Mouse (Mus musculus): ENCODE data around the gene Adgrg1. TPM values are rescaled to one million over a fixed set of nuclear protein-coding genes. Genes with fewer than 3 reads are reported as not detected.

The Adgrg1 gene
- total and polyA plus RNA-seq, 2 experiments: 0.55 to 4.2 TPM

DNA sequence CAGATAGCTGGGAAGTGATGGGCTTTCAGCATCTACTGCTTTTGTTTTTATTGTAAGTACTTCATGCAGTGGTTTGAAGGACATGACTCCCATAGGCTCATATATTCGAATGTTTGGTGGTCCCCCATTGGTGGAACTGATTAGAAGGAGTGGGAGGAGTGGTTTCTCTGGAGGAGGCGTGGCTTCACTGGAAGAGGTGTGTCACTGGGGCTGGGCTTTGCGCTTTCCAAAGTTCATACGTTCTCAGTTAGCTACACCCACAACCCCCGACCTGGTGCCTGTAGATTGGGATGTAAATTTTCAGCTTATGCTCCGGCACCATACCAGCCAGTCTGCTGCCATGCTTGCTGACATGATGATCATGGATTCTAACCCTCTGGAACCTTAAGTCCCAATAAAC, 79.9 kb downstream of the Adgrg1 start:
- no peak overlapping the region for H3K9ac ChIP-seq (ENCODE audit: low read depth, low read length)
- no peak for DNase-seq (ENCODE audit: extremely low read depth, low read depth, low spot score)
- TF ChIP-seq CTCF (IDR thresholded peaks at IDR 0.05; ENCODE audit: low read depth, low read length) (no peak), POLR2A (IDR thresholded peaks at IDR 0.05; ENCODE audit: extremely low read depth, insufficient read depth, low read length) (no peak)
- WGBS: 72% methylated on average over 6 of the region's 6 CpGs
- H3K4me1 ChIP-seq (ENCODE audit: control insufficient read depth, insufficient read depth, low read length): no peaks in the 10 kb centered on the region
- H3K36me3 ChIP-seq (ENCODE audit: control insufficient read depth, insufficient read depth, low read length): no peaks in the 10 kb centered on the region
- no peaks in the 10 kb centered on the region for H3K79me2 ChIP-seq (ENCODE audit: control insufficient read depth, insufficient read depth, low read length)
- no peak overlapping the region for H3K27ac ChIP-seq (replicated peaks; ENCODE audit: insufficient read depth, low read depth, low read length)
- no peaks in the 10 kb centered on the region for H3K27me3 ChIP-seq (ENCODE audit: control insufficient read depth, insufficient read depth, low read length)
- no peak overlapping the region for H3K4me3 ChIP-seq (ENCODE audit: insufficient read depth, low read depth, low read length)

- TF ChIP-seq CTCF (IDR thresholded peaks at IDR 0.05; ENCODE audit: low read depth, low read length): no peak
- WGBS: 44% methylated on average over 2 of the region's 2 CpGs
- Histone ChIP-seq H3K79me2 (ENCODE audit: control insufficient read depth, insufficient read depth, low read length) (no peaks in the 10 kb centered on the region), H3K36me3 (ENCODE audit: control insufficient read depth, insufficient read depth, low read length) (no peaks in the 10 kb centered on the region), H3K27ac (replicated peaks; ENCODE audit: insufficient read depth, low read depth, low read length) (no peak within 1 kb of the TSS), H3K9ac (ENCODE audit: low read depth, low read length) (no peak within 1 kb of the TSS), H3K27me3 (ENCODE audit: control insufficient read depth, insufficient read depth, low read length) (no peaks in the 10 kb centered on the region), H3K4me1 (ENCODE audit: control insufficient read depth, insufficient read depth, low read length) (no peaks in the 10 kb centered on the region), H3K4me3 (ENCODE audit: insufficient read depth, low read depth, low read length) (no peak within 1 kb of the TSS)
- DNase-seq (ENCODE audit: extremely low read depth, low read depth, low spot score): no peak
Observed at GRCm38 (mm10) chr8:95054927-95055510, 80.5 kb downstream of the Adgrg1 start, which contains the start of gene Drc7. TSS of gene Drc7 (plus strand) at chr8:95055103.

GRCm38 (mm10) chr8:95056414-95056813, 81.9 kb downstream of the Adgrg1 start:
- no peak overlapping the region for H3K9ac ChIP-seq (ENCODE audit: low read depth, low read length)
- DNase-seq (ENCODE audit: extremely low read depth, low read depth, low spot score): no peak
- H3K79me2 ChIP-seq (ENCODE audit: control insufficient read depth, insufficient read depth, low read length): no peaks in the 10 kb centered on the region
- H3K27ac ChIP-seq (replicated peaks; ENCODE audit: insufficient read depth, low read depth, low read length): no peak overlapping the region
- no peak overlapping the region for H3K4me3 ChIP-seq (ENCODE audit: insufficient read depth, low read depth, low read length)
- H3K36me3 ChIP-seq (ENCODE audit: control insufficient read depth, insufficient read depth, low read length): no peaks in the 10 kb centered on the region
- 90% methylated on average over 5 of the region's 5 CpGs for WGBS
- TF ChIP-seq CTCF (IDR thresholded peaks at IDR 0.05; ENCODE audit: low read depth, low read length) (no peak), POLR2A (IDR thresholded peaks at IDR 0.05; ENCODE audit: extremely low read depth, insufficient read depth, low read length) (no peak)
- H3K27me3 ChIP-seq (ENCODE audit: control insufficient read depth, insufficient read depth, low read length): no peaks in the 10 kb centered on the region
- H3K4me1 ChIP-seq (ENCODE audit: control insufficient read depth, insufficient read depth, low read length): no peaks in the 10 kb centered on the region

GRCm38 (mm10) chr8:95058661-95059060, 84.1 kb downstream of the Adgrg1 start:
- Histone ChIP-seq H3K27ac (replicated peaks; ENCODE audit: insufficient read depth, low read depth, low read length) (no peak overlapping the region), H3K36me3 (ENCODE audit: control insufficient read depth, insufficient read depth, low read length) (no peaks in the 10 kb centered on the region), H3K79me2 (ENCODE audit: control insufficient read depth, insufficient read depth, low read length) (no peaks in the 10 kb centered on the region), H3K27me3 (ENCODE audit: control insufficient read depth, insufficient read depth, low read length) (no peaks in the 10 kb centered on the region), H3K4me1 (ENCODE audit: control insufficient read depth, insufficient read depth, low read length) (no peaks in the 10 kb centered on the region), H3K9ac (ENCODE audit: low read depth, low read length) (no peak overlapping the region), H3K4me3 (ENCODE audit: insufficient read depth, low read depth, low read length) (no peak overlapping the region)
- no peak for DNase-seq (ENCODE audit: extremely low read depth, low read depth, low spot score)
- TF ChIP-seq CTCF (IDR thresholded peaks at IDR 0.05; ENCODE audit: low read depth, low read length): no peak
- no peak for TF ChIP-seq POLR2A (IDR thresholded peaks at IDR 0.05; ENCODE audit: extremely low read depth, insufficient read depth, low read length)
- WGBS: 87% methylated on average over 6 of the region's 6 CpGs

DNA sequence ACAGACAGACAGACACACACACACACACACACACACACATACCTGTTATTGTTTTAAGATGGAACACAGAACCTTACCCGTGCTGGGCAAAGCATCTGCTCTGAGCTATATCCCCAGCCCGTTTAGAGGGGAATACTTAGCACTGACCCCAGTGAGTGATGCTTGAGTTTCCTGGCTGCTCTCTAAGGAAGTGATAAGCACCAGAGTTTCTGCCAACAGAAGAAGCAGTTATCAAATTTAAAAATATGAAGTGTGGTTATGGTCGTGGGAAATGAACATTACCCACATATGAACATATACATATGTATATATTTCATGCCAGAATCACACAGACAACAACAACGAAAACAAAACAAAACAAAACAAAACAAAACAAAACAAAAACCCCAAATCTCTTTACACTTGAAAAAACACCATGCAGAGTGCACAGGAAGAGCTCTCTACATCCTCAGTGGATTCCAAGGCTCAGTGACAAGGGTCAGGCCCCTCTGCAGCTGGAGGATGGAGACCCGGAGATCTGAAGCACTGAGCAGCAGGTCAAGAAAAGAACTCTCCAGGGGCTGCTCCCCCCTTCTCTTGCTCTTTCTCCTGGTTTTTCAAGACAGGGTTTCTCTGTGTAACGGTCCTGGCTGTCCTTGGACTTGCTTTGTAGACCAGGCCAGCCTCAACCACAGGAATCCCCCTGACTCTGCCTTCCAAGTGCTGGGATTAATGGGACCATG, 85.4 kb downstream of the Adgrg1 start:
- H3K9ac ChIP-seq (ENCODE audit: low read depth, low read length): no peak overlapping the region
- H3K27me3 ChIP-seq (ENCODE audit: control insufficient read depth, insufficient read depth, low read length): no peaks in the 10 kb centered on the region
- no peak for DNase-seq (ENCODE audit: extremely low read depth, low read depth, low spot score)
- no peaks in the 10 kb centered on the region for H3K79me2 ChIP-seq (ENCODE audit: control insufficient read depth, insufficient read depth, low read length)
- no peaks in the 10 kb centered on the region for H3K36me3 ChIP-seq (ENCODE audit: control insufficient read depth, insufficient read depth, low read length)
- no peaks in the 10 kb centered on the region for H3K4me1 ChIP-seq (ENCODE audit: control insufficient read depth, insufficient read depth, low read length)
- TF ChIP-seq POLR2A (IDR thresholded peaks at IDR 0.05; ENCODE audit: extremely low read depth, insufficient read depth, low read length) (no peak), CTCF (IDR thresholded peaks at IDR 0.05; ENCODE audit: low read depth, low read length) (no peak)
- no peak overlapping the region for H3K27ac ChIP-seq (replicated peaks; ENCODE audit: insufficient read depth, low read depth, low read length)
- 58% methylated on average over 6 of the region's 6 CpGs for WGBS
- H3K4me3 ChIP-seq (ENCODE audit: insufficient read depth, low read depth, low read length): no peak overlapping the region

Other genes with a start within 250 kb of the Adgrg1 start
- gene Ccl22, start 229.2 kb upstream of the Adgrg1 start, total RNA-seq (2014; rRNA removed): 0.28 and 4.4 TPM in 2 replicates
- 0.24 and 0.32 TPM in 2 replicates for gene Ccl22, start 229.2 kb upstream of the Adgrg1 start, polyA plus RNA-seq (2012; rRNA removed)
- gene Cx3cl1, start 202.7 kb upstream of the Adgrg1 start, total RNA-seq (2014; rRNA removed): 0.55 and 1.0 TPM in 2 replicates
- 0.82 and 1.1 TPM in 2 replicates for gene Cx3cl1, start 202.7 kb upstream of the Adgrg1 start, polyA plus RNA-seq (2012; rRNA removed)
- gene Ccl17, start 164.3 kb upstream of the Adgrg1 start, total RNA-seq (2014; rRNA removed): not detected in 2 replicates
- 0.21 and 0.22 TPM in 2 replicates for gene Ccl17, start 164.3 kb upstream of the Adgrg1 start, polyA plus RNA-seq (2012; rRNA removed)
- 148 and 183 TPM in 2 replicates for gene Coq9, start 136.4 kb upstream of the Adgrg1 start, total RNA-seq (2014; rRNA removed)
- gene Coq9, start 136.4 kb upstream of the Adgrg1 start, polyA plus RNA-seq (2012; rRNA removed): 280 and 359 TPM in 2 replicates
- 9.5 and 11.9 TPM in 2 replicates for gene Ciapin1, start 136.4 kb upstream of the Adgrg1 start, total RNA-seq (2014; rRNA removed)
- 48.9 and 57.3 TPM in 2 replicates for gene Ciapin1, start 136.4 kb upstream of the Adgrg1 start, polyA plus RNA-seq (2012; rRNA removed)
- gene Polr2c, start 117.3 kb upstream of the Adgrg1 start, total RNA-seq (2014; rRNA removed): 27.4 and 31.7 TPM in 2 replicates
- gene Polr2c, start 117.3 kb upstream of the Adgrg1 start, polyA plus RNA-seq (2012; rRNA removed): 44.1 and 47.3 TPM in 2 replicates
- gene Dok4, start 98.4 kb upstream of the Adgrg1 start, total RNA-seq (2014; rRNA removed): 0.83 and 1.5 TPM in 2 replicates
- 1.4 and 1.5 TPM in 2 replicates for gene Dok4, start 98.4 kb upstream of the Adgrg1 start, polyA plus RNA-seq (2012; rRNA removed)
- gene Ccdc102a, start 56.7 kb upstream of the Adgrg1 start, total RNA-seq (2014; rRNA removed): 0.46 and 0.94 TPM in 2 replicates
- 0.90 and 1.2 TPM in 2 replicates for gene Ccdc102a, start 56.7 kb upstream of the Adgrg1 start, polyA plus RNA-seq (2012; rRNA removed)
- gene Adgrg5, start 51.1 kb upstream of the Adgrg1 start, total RNA-seq (2014; rRNA removed): 0.18 and 0.27 TPM in 2 replicates
- gene Adgrg5, start 51.1 kb upstream of the Adgrg1 start, polyA plus RNA-seq (2012; rRNA removed): 0.58 and 0.77 TPM in 2 replicates
- gene Adgrg3, start 42.9 kb downstream of the Adgrg1 start, total RNA-seq (2014; rRNA removed): 3.0 and 5.0 TPM in 2 replicates
- gene Adgrg3, start 42.9 kb downstream of the Adgrg1 start, polyA plus RNA-seq (2012; rRNA removed): 4.4 and 8.5 TPM in 2 replicates
- not detected in 2 replicates for gene Drc7, start 80.4 kb downstream of the Adgrg1 start, total RNA-seq (2014; rRNA removed)
- not detected in 2 replicates for gene Drc7, start 80.4 kb downstream of the Adgrg1 start, polyA plus RNA-seq (2012; rRNA removed)
- gene Katnb1, start 106.4 kb downstream of the Adgrg1 start, total RNA-seq (2014; rRNA removed): 1.2 and 1.3 TPM in 2 replicates
- 2.5 and 3.2 TPM in 2 replicates for gene Katnb1, start 106.4 kb downstream of the Adgrg1 start, polyA plus RNA-seq (2012; rRNA removed)
- gene Kifc3, start 228.1 kb downstream of the Adgrg1 start, total RNA-seq (2014; rRNA removed): 6.8 and 9.3 TPM in 2 replicates
- 17.3 and 28.3 TPM in 2 replicates for gene Kifc3, start 228.1 kb downstream of the Adgrg1 start, polyA plus RNA-seq (2012; rRNA removed)